Mouse (Mus musculus): ENCODE measurements around the gene Ndel1.

- no peak for TF ChIP-seq CTCF (IDR thresholded peaks at IDR 0.05; ENCODE audit: low read depth, low read length)
- no peak for TF ChIP-seq GATA1 (IDR thresholded peaks at IDR 0.05; ENCODE audit: borderline replicate concordance, low read length)
- TF ChIP-seq GATA2 (IDR thresholded peaks at IDR 0.05; ENCODE audit: borderline replicate concordance, low read depth, low read length), result no peak
These were observed 9.4 kb downstream of the Ndel1 start for GRCm38 (mm10) chr11:68862260-68862659.
